31 mouse cellular contexts compared by ENCODE assay signal in the genomic region with DNA sequence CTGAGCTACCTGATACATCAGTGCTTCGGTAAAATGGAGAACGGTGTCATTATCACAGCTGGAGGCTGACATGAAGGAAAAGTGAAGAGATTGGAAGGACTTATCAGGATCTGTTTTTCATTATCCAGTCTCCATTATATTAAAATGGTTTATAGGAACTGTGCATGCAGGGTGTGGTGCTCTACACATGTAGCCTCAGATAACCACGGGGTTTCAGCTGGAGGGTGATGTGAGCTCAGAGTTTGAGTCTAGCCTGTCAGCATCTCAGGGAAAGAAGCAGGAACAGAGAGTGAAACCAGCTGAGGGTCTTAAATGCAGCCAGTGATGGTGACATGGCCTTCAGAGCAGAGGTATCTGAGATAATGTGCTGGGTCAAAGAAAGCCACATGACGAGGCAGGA. TPM values are rescaled to one million over a fixed set of nuclear protein-coding genes. Genes with fewer than 3 reads are reported as not detected.
DNase-seq lines count a peak whose midpoint lies in the region; ATAC-seq and TF ChIP-seq lines count a peak whose summit lies in the region.
"Had no signal": no experiment of that assay in that cellular context is flagged by ENCODE, and none has a peak within 500 bp of the region (broad histone marks: within the 10 kb centered on the region; RNA-seq: fewer than 3 reads in every experiment).

No protein-coding gene starts in this region.

- peak; percentile 14 to 18; a peak in 1 of 4 replicates for TF ChIP-seq EP300 in MEL (IDR thresholded peaks at IDR 0.05; ENCODE audit: low read depth in 1 of 2, low read length in 2 of 2)

- no peak overlapping the region for H3K27ac ChIP-seq in MEL (ENCODE audit: control insufficient read depth, low read depth, low read length)
- no peak overlapping the region for H3K27ac ChIP-seq in liver, embryonic 13.5 days
- no peak overlapping the region for H3K27ac ChIP-seq in liver, embryonic 16.5 days (ENCODE audit: low read length)
- no peak overlapping the region for H3K27ac ChIP-seq in midbrain, embryonic 10.5 days (replicated peaks)
- H3K27ac ChIP-seq: embryonic facial prominence, embryonic 10.5 days; embryonic facial prominence, embryonic 13.5 days; forebrain, embryonic 12.5 days; heart, embryonic 15.5 days; hindbrain, embryonic 10.5 days; hindbrain, embryonic 13.5 days had no signal

- no peak overlapping the region for H3K9ac ChIP-seq in MEL (ENCODE audit: control insufficient read depth, low read depth, low read length, poor library complexity, severe bottlenecking)
- no peak overlapping the region for H3K9ac ChIP-seq in liver, embryonic 13.5 days
- no peak overlapping the region for H3K9ac ChIP-seq in liver, embryonic 16.5 days (ENCODE audit: low read depth, low read length)
- H3K9ac ChIP-seq: embryonic facial prominence, embryonic 13.5 days; forebrain, embryonic 12.5 days; heart, embryonic 12.5 days; heart, embryonic 15.5 days; hindbrain, embryonic 13.5 days had no signal

- TF ChIP-seq RAD21 in MEL (IDR thresholded peaks at IDR 0.05; ENCODE audit: low read depth, low read length), result no peak

- no peak overlapping the region for H3K4me3 ChIP-seq in MEL (ENCODE audit: control insufficient read depth in 1 of 2, insufficient read depth in 1 of 2, low read depth in 2 of 2, low read length in 2 of 2)
- H3K4me3 ChIP-seq in liver, embryonic 13.5 days (replicated peaks), result no peak overlapping the region
- no peak overlapping the region for H3K4me3 ChIP-seq in liver, embryonic 16.5 days (ENCODE audit: low read depth, low read length)
- no peak overlapping the region for H3K4me3 ChIP-seq in midbrain, embryonic 10.5 days
- H3K4me3 ChIP-seq: embryonic facial prominence, embryonic 10.5 days; embryonic facial prominence, embryonic 13.5 days; erythroblast, embryonic 14.5 days; forebrain, embryonic 12.5 days; heart, embryonic 12.5 days; heart, embryonic 15.5 days; hindbrain, embryonic 10.5 days; hindbrain, embryonic 13.5 days had no signal

- peaks cover 0 to 11% of the 10 kb centered on the region in 2 experiments; a peak in 3 of 4 replicates for H3K36me3 ChIP-seq in MEL (ENCODE audit: control insufficient read depth in 1 of 2, insufficient read depth in 2 of 2, low read length in 2 of 2)
- no peaks in the 10 kb centered on the region for H3K36me3 ChIP-seq in liver, embryonic 13.5 days
- H3K36me3 ChIP-seq in liver, embryonic 16.5 days (ENCODE audit: control insufficient read depth, insufficient read depth), result no peaks in the 10 kb centered on the region
- peaks cover 7% of the 10 kb centered on the region; the same call in 1 of the 2 replicates for H3K36me3 ChIP-seq in midbrain, embryonic 10.5 days
- H3K36me3 ChIP-seq: heart, embryonic 12.5 days; heart, embryonic 15.5 days had no signal

- H3K9me3 ChIP-seq in MEL (replicated peaks; ENCODE audit: insufficient read depth, low read length), result no peaks in the 10 kb centered on the region
- H3K9me3 ChIP-seq in liver, embryonic 13.5 days (replicated peaks), result no peaks in the 10 kb centered on the region
- H3K9me3 ChIP-seq in liver, embryonic 16.5 days (replicated peaks; ENCODE audit: control insufficient read depth, low read length), result no peaks in the 10 kb centered on the region
- H3K9me3 ChIP-seq in midbrain, embryonic 10.5 days (replicated peaks), result no peaks in the 10 kb centered on the region
- H3K9me3 ChIP-seq: embryonic facial prominence, embryonic 10.5 days; embryonic facial prominence, embryonic 13.5 days; forebrain, embryonic 12.5 days; G1E; heart, embryonic 12.5 days; heart, embryonic 15.5 days; hindbrain, embryonic 10.5 days; hindbrain, embryonic 13.5 days had no signal

- TF ChIP-seq CTCF in MEL (IDR thresholded peaks at IDR 0.05 in 2 of 3, conservative IDR thresholded peaks at IDR 0.05 in 1 of 3; ENCODE audit: control insufficient read depth in 1 of 3, insufficient read depth in 1 of 3, low read depth in 2 of 3, low read length in 3 of 3, poor library complexity in 1 of 3, severe bottlenecking in 1 of 3), result no peak

- H3K27me3 ChIP-seq in MEL (ENCODE audit: control insufficient read depth in 1 of 2, insufficient read depth in 2 of 2, low read length in 2 of 2), result no peaks in the 10 kb centered on the region
- H3K27me3 ChIP-seq in liver, embryonic 13.5 days, result no peaks in the 10 kb centered on the region
- H3K27me3 ChIP-seq in liver, embryonic 16.5 days (ENCODE audit: control insufficient read depth, insufficient read depth, low read depth, low read length), result no peaks in the 10 kb centered on the region
- no peaks in the 10 kb centered on the region for H3K27me3 ChIP-seq in midbrain, embryonic 10.5 days (ENCODE audit: low read depth, poor library complexity, severe bottlenecking)
- H3K27me3 ChIP-seq: CH12.LX; embryonic facial prominence, embryonic 13.5 days; forebrain, embryonic 12.5 days; heart, embryonic 12.5 days; heart, embryonic 15.5 days; hindbrain, embryonic 13.5 days had no signal

- no peak overlapping the region for H3K4me2 ChIP-seq in liver, embryonic 13.5 days
- H3K4me2 ChIP-seq in liver, embryonic 16.5 days (ENCODE audit: low read depth, low read length), result no peak overlapping the region
- H3K4me2 ChIP-seq: embryonic facial prominence, embryonic 13.5 days; forebrain, embryonic 12.5 days; heart, embryonic 12.5 days; heart, embryonic 15.5 days; hindbrain, embryonic 13.5 days had no signal

- WGBS in liver, embryonic 13.5 days (ENCODE audit: insufficient replicate concordance), result 43% methylated on average over 4 of the region's 4 CpGs
- WGBS in liver, embryonic 16.5 days (ENCODE audit: insufficient replicate concordance), result 39% methylated on average over 4 of the region's 4 CpGs
- WGBS in midbrain, embryonic 10.5 days, result 89% methylated on average over 4 of the region's 4 CpGs

- peaks cover 0 to 6% of the 10 kb centered on the region in 2 experiments; a peak in 2 of 4 replicates for H3K4me1 ChIP-seq in MEL (ENCODE audit: control insufficient read depth in 1 of 2, insufficient read depth in 2 of 2, low read length in 2 of 2)
- H3K4me1 ChIP-seq in liver, embryonic 13.5 days (replicated peaks), result peaks cover 23% of the 10 kb centered on the region
- H3K4me1 ChIP-seq in liver, embryonic 16.5 days (ENCODE audit: control insufficient read depth, low read depth, low read length), result peaks cover 3% of the 10 kb centered on the region; the same call in 1 of the 2 replicates
- H3K4me1 ChIP-seq in midbrain, embryonic 10.5 days, result no peaks in the 10 kb centered on the region
- H3K4me1 ChIP-seq: embryonic facial prominence, embryonic 10.5 days; embryonic facial prominence, embryonic 13.5 days; forebrain, embryonic 12.5 days; hindbrain, embryonic 10.5 days; hindbrain, embryonic 13.5 days had no signal

- peak; percentile 38 for DNase-seq in MEL (ENCODE audit: low read depth, low spot score)
- DNase-seq in c-Kit-positive CD71-positive TER-119-positive erythroid progenitor cells, embryonic 14.5 days (ENCODE audit: low spot score), result peak; percentile 26
- DNase-seq in liver, embryonic 13.5 days, result no peak
- DNase-seq in embryo, embryonic 11 days, result no peak
- no peak for DNase-seq in gastrocnemius, postnatal 4 days (ENCODE audit: low spot score in 2 of 2)
- no peak for DNase-seq in midbrain, embryonic 10.5 days (ENCODE audit: low spot score)
- DNase-seq: adrenal gland, adult 2 months; adrenal gland, postnatal 14 days; B cell, adult 2 months; cerebellum, adult 18-20 months; cerebellum, adult 9-10 months; cerebellum, postnatal 14 days; gastrocnemius, postnatal 10 days; gastrocnemius, postnatal 36 days; heart, adult 11 months; heart, postnatal 10 days; heart, postnatal 36 days had no signal

- no peak for TF ChIP-seq POLR2A in MEL (IDR thresholded peaks at IDR 0.05; ENCODE audit: control insufficient read depth in 1 of 2, insufficient read depth in 1 of 2, low read depth in 1 of 2, low read length in 2 of 2, poor library complexity in 1 of 2)

- ATAC-seq in liver, embryonic 13.5 days (ENCODE audit: low read depth), result peak; percentile 58; the same call in 1 of the 2 replicates
- ATAC-seq in liver, embryonic 16.5 days (ENCODE audit: low read depth), result 0 out of 2 replicates have a peak, but pooled peaks have one; percentile 30
- ATAC-seq in monocyte, adult 5-6 weeks (replicated peaks; ENCODE audit: insufficient number of reproducible peaks, low FRiP score, low TSS enrichment, poor library complexity, severe bottlenecking), result no peak
- ATAC-seq: forebrain, embryonic 16.5 days; hindbrain, embryonic 16.5 days had no signal

- H3K79me2 ChIP-seq in MEL (ENCODE audit: control insufficient read depth, insufficient read depth, low read length, poor library complexity), result no peaks in the 10 kb centered on the region

TF ChIP-seq in MEL, 35 proteins besides CTCF, POLR2A, EP300 and RAD21 (continues in another document):
- TF ChIP-seq SIN3A (IDR thresholded peaks at IDR 0.05; ENCODE audit: low read length), result no peak
- no peak for TF ChIP-seq GABPA (IDR thresholded peaks at IDR 0.05; ENCODE audit: low read depth, low read length)
- TF ChIP-seq USF1 (IDR thresholded peaks at IDR 0.05; ENCODE audit: low read depth, low read length), result no peak
- TF ChIP-seq ETS1 (IDR thresholded peaks at IDR 0.05; ENCODE audit: low read depth, low read length), result peak; percentile 56
- TF ChIP-seq MXI1 (IDR thresholded peaks at IDR 0.05; ENCODE audit: low read depth, low read length), result no peak
- no peak for TF ChIP-seq ZKSCAN1 (IDR thresholded peaks at IDR 0.05; ENCODE audit: low read depth, low read length)
- TF ChIP-seq NELFE (IDR thresholded peaks at IDR 0.05; ENCODE audit: low read depth, low read length), result no peak
- TF ChIP-seq POLR2AphosphoS5 (IDR thresholded peaks at IDR 0.05; ENCODE audit: borderline replicate concordance, low read depth, low read length), result no peak

RNA-seq across cellular contexts. Expression of a gene that starts 28.4 kb away (rescaled TPM):
- total RNA-seq in MEL (2012; rRNA removed), result 3.1 and 3.5 TPM in 2 replicates
- polyA plus RNA-seq in MEL (2012; ENCODE audit: insufficient read depth in 1 of 2, insufficient read length in 2 of 2, low read depth in 1 of 2, low replicate concordance in 2 of 2, missing spikeins in 1 of 2), result 1 to 10 TPM in 1 of 2 experiments, not detected in 1; 4.1 TPM
- polyA plus RNA-seq in liver, embryonic 13.5 days (2015; fragmentation: Nextera tagmentation; extraction: Ambion mirVana), result 4.5 and 5.6 TPM in 2 replicates
- polyA plus RNA-seq in liver, embryonic 16.5 days (2015; fragmentation: Nextera tagmentation; extraction: Ambion mirVana), result 4.8 and 5.8 TPM in 2 replicates
- total RNA-seq in monocyte, adult 5-6 weeks (2017), result 9.0 to 13.2 TPM (median 9.8 TPM) in 3 replicates
- 1 to 10 TPM; 7.6 to 7.9 TPM for total RNA-seq in gastrocnemius, postnatal 4 days (2021)
- 9.9 and 11.4 TPM in 2 replicates for polyA plus RNA-seq in midbrain, embryonic 10.5 days (2016; fragmentation: Nextera tagmentation; extraction: Ambion mirVana)

RNA-seq across cellular contexts. Expression of a gene that starts 55.9 kb away (rescaled TPM):
- not detected in 2 replicates for total RNA-seq in MEL (2012; rRNA removed)
- polyA plus RNA-seq in MEL (2012; ENCODE audit: insufficient read depth in 1 of 2, insufficient read length in 2 of 2, low read depth in 1 of 2, low replicate concordance in 2 of 2, missing spikeins in 1 of 2), result not detected
- 0.16 and 0.27 TPM in 2 replicates for polyA plus RNA-seq in liver, embryonic 13.5 days (2015; fragmentation: Nextera tagmentation; extraction: Ambion mirVana)
- 0.07 and 0.15 TPM in 2 replicates for polyA plus RNA-seq in liver, embryonic 16.5 days (2015; fragmentation: Nextera tagmentation; extraction: Ambion mirVana)
- 0.29 TPM in 1 of 3 replicates, not detected in the others for total RNA-seq in monocyte, adult 5-6 weeks (2017)
- 10 to 100 TPM; 11.9 to 13.0 TPM for total RNA-seq in gastrocnemius, postnatal 4 days (2021)
- 3.9 and 4.8 TPM in 2 replicates for polyA plus RNA-seq in midbrain, embryonic 10.5 days (2016; fragmentation: Nextera tagmentation; extraction: Ambion mirVana)
- polyA plus RNA-seq: erythroblast, embryonic 14.5 days had no signal

Comparison
In these comparisons a context has a peak if more than half of its experiments do, and no peak if none do; other contexts are left out.
1. DNase-seq: peak in MEL (single experiment) and c-Kit-positive CD71-positive TER-119-positive erythroid progenitor cells, embryonic 14.5 days (single experiment); none in liver, embryonic 13.5 days (single experiment), embryo, embryonic 11 days (single experiment), gastrocnemius, postnatal 4 days (0 of 2) and midbrain, embryonic 10.5 days (single experiment).